Mouse (Mus musculus) kidney, postnatal 10 days (tissue): Measurements from ENCODE around the gene Gp1ba.
A peak's percentile ranks its signal among the peaks of the same experiment; 100 is the strongest.

ENCODE experiments used
- DNase-seq: peaks from one replicate; pipeline ENCODE4 v3.0.0; 2021; ENCODE audit warnings: mixed read lengths

The Gp1ba gene

GRCm38 (mm10) chr11:70638714-70639278, at the start of gene Gp1ba:
Gp1ba (plus strand) TSS chr11:70639122.
- DNase-seq = no peak

- no peak for DNase-seq
These were observed 47.2 kb upstream of the Gp1ba start for GRCm38 (mm10) chr11:70591733-70592132.

GRCm38 (mm10) chr11:70594253-70594989, 44.5 kb upstream of the Gp1ba start:
- peak; percentile 65 for DNase-seq

GRCm38 (mm10) chr11:70595638-70596037, 43.3 kb upstream of the Gp1ba start:
- DNase-seq = no peak

DNA sequence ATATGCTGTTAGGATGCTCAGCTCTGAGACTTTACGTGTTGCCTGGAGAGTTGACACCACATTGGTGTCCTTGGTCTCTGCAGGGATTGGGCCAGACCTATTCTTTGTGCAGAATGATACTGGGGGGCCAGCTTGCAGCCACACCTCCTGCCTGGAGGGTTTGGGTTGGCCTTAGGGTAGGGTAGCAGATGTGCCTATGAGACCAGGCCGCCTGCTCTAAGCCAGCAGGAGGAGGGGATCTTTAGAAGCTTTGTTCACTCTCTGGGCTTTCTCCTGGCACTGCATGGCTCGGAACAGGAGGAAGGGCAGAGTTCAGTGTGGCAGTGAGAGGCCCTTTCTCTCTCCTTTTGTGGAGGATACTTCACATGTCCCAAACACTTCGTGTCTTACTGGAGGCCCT, 42.8 kb upstream of the Gp1ba start:
- DNase-seq = no peak

DNA sequence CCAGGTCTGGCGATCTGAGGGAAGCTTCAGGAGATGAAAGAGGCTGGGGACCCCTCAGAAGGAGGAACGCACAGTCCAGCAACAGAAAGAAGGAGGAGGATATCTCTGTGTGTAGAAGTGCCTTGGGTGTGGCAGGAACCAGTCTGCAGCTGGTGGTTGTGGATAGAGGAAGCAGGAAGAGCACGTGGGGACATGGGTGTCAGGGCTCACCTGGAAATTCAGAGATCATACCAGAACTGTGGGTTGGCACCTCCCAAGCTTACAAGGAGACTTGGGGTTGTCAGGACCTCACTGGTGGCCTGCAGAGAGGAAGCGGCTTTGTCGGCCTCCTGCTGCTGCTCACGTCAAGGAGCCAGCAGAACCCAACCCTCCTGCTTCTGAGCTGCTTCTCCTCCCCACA, 41.6 kb upstream of the Gp1ba start:
- no peak for DNase-seq

GRCm38 (mm10) chr11:70598451-70598953, 40.4 kb upstream of the Gp1ba start:
- no peak for DNase-seq

DNA sequence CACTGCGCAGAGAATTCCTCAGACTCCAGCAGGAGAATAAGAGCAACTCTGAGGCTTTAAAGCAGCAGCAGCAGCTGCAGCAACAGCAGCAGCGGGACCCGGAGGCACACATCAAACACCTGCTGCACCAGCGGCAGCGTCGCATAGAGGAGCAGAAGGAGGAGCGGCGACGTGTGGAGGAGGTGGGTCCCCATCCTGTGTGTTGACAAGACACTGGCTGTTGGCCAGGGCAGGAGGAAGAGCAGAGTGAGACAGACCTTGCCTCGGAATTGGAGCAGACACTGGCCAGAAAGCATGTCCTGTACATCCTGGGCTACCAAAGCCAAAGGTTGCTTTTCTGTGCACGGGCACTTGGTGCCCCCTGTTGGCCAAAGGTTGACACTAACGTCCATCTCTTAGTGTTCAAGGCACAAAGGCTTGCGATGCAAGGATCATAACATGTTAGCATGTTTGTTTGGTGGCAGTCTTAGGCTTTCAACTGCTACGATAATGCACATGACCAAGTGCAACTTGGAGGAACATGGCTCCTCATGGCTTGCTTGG, 33.8 kb upstream of the Gp1ba start:
- DNase-seq = peak; percentile 89

- no peak for DNase-seq
These were observed 32.2 kb upstream of the Gp1ba start for GRCm38 (mm10) chr11:70606717-70607116.

- no peak for DNase-seq
These were observed 31.3 kb upstream of the Gp1ba start for GRCm38 (mm10) chr11:70607611-70608010.

GRCm38 (mm10) chr11:70608381-70609066, 30.4 kb upstream of the Gp1ba start:
- peak; percentile 69 for DNase-seq

- DNase-seq = no peak
These were observed 28.2 kb upstream of the Gp1ba start for GRCm38 (mm10) chr11:70610752-70611151.

DNA sequence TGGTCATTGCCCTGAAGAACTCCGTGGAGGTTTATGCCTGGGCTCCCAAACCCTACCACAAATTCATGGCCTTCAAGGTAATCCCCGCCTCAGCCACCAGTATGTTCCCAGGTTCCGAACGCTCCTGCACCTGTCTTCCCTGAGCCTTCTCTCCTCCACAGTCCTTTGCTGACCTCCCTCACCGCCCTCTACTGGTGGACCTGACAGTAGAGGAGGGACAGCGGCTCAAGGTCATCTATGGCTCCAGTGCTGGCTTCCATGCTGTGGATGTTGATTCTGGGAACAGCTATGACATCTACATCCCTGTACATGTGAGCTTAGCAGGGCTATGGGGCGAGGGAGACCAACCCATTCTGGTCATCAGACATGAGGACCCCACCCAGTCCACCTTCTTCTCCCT, 26.4 kb upstream of the Gp1ba start:
- no peak for DNase-seq

- DNase-seq = peak; percentile 79
These were observed 23.8 kb upstream of the Gp1ba start for GRCm38 (mm10) chr11:70615074-70615473.

- DNase-seq = no peak
These were observed 23.3 kb upstream of the Gp1ba start, which contains the start of gene 4930544D05Rik for GRCm38 (mm10) chr11:70615516-70616093. 4930544D05Rik (plus strand) TSS chr11:70615848.

DNA sequence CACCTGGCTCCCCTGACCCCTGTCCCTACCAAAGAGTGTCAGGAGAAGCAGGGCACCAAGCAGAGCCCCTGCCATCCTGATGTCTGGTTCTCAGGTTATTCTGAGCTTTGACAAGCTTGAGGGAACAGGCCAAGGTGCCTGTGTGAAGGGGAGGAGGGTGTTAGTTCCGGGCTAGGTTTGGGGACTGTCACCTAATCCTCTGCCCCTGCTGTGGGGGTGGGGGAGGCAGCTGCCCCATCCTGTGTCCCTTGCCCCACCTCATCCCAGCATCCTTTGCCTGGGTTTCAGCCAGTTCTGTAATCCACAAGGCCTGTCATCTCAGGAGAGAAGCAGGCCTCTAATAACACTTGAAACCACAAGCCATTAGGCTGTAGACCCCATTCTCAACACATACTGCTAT, 19.8 kb upstream of the Gp1ba start, which contains the start of gene Chrne:
Gene Chrne, minus strand, starts transcription at position 116 of the 400 bp plus-strand sequence.
- DNase-seq = no peak

- no peak for DNase-seq
These were observed 16.7 kb upstream of the Gp1ba start for GRCm38 (mm10) chr11:70621972-70622814.

DNA sequence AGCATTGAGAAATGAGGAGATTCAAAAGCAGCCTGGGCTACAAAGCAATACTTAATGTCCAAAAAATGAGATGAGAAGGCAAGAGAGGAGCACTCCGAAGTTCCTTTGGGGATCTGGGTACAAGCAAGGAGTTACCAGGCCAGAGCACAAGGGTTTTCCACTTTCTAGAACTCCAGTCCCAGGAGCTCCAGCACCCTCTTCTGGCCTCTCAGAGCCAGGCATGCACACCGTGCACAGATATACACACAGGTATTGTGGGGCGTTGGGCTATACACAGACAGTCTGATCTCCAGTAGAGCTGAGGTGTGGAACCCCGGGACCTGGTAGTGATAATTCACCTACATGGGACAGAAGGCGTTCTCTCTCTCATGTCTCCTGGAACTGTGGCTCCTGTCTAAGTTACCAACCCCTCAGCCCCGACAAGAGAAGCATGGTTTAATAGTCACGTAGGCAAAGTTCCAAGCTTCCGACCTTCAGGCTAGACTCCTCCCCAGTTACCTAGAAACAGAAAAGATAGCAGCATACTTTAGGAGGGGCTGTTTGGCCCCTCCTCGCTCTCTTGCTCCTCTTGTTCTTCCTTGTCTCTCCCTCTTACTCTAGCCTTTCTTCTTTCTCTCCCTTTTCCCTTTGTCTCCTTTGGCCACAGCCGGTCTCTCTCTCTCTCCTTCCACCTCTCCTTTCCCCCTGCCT, 15.7 kb upstream of the Gp1ba start:
- DNase-seq = no peak

DNA sequence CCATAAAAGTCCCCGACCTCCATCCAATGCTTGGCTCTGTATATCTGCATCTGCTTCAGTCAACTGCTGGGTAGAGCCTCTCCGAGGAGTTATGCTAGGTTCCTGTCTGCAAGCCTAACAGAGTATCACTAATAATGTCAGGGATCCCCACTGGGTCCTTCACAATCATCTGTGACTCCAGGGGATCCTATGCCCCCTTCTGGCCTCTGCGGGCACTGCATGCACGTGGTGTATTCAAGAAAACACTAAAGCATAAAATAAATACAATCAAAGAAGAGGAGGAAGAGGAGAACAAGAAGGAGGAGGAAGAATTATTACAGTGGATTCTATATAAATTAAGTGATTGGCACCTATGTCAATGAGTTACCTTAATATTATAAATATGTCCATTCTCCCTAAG, 13.4 kb upstream of the Gp1ba start:
- DNase-seq = peak; percentile 79

- peak; percentile 26 for DNase-seq
These were observed 12.0 kb upstream of the Gp1ba start for GRCm38 (mm10) chr11:70626877-70627276.

DNA sequence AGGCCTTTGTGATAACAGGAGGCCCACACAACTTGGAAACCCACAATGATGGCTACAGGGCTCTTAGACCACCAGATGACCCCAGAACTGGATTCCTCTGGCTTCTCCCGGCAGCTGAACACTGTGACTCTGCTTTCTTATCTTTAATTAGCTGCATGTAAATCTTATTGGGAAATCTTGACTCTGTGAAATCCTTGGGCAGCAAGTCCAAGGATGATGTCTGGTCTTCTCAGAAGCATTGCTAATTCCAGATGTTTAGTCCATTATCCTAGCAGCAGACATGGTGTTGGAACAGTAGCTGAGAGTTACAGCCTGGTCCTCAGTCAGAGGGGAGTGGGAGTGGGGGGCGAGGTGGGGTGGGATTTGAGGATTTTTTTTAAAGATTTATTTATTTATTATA, 10.5 kb upstream of the Gp1ba start:
- DNase-seq = no peak
